ENCODE assay signal across 22 mouse cellular contexts in genomic region chr1:170501556-170501955, GRCm38 (mm10).
DNase-seq lines count a peak whose midpoint lies in the region; ATAC-seq and TF ChIP-seq lines count a peak whose summit lies in the region.
"Had no signal": no experiment of that assay in that cellular context is flagged by ENCODE, and none has a peak within 500 bp of the region (broad histone marks: within the 10 kb centered on the region; RNA-seq: fewer than 3 reads in every experiment).

No protein-coding gene starts in this region.

- TF ChIP-seq CTCF in midbrain, postnatal 0 days (IDR thresholded peaks at IDR 0.05), result no peak
- no peak for TF ChIP-seq CTCF in hindbrain, postnatal 0 days (IDR thresholded peaks at IDR 0.05; ENCODE audit: low read depth)

- H3K27me3 ChIP-seq in midbrain, embryonic 11.5 days (ENCODE audit: control insufficient read depth, insufficient read depth, low read length), result no peaks in the 10 kb centered on the region
- H3K27me3 ChIP-seq in midbrain, postnatal 0 days (ENCODE audit: insufficient read depth, low read length), result no peaks in the 10 kb centered on the region
- H3K27me3 ChIP-seq in heart, embryonic 16.5 days (ENCODE audit: control insufficient read depth, insufficient read depth, low read length), result no peaks in the 10 kb centered on the region
- no peaks in the 10 kb centered on the region for H3K27me3 ChIP-seq in hindbrain, postnatal 0 days (ENCODE audit: insufficient read depth, low read length)

- H3K9ac ChIP-seq in midbrain, embryonic 11.5 days (ENCODE audit: low read length), result no peak overlapping the region
- no peak overlapping the region for H3K9ac ChIP-seq in midbrain, postnatal 0 days (replicated peaks; ENCODE audit: low read length, poor library complexity, severe bottlenecking)
- no peak overlapping the region for H3K9ac ChIP-seq in heart, embryonic 16.5 days (ENCODE audit: low read length)
- no peak overlapping the region for H3K9ac ChIP-seq in hindbrain, postnatal 0 days (replicated peaks; ENCODE audit: low read length)
- H3K9ac ChIP-seq: forebrain, postnatal 0 days; midbrain, embryonic 12.5 days had no signal

- DNase-seq in heart, adult 18-20 months, result peak; percentile 29 to 60
- no peak for DNase-seq in heart, postnatal 4 days
- DNase-seq in midbrain, embryonic 11.5 days (ENCODE audit: low spot score, missing footprints), result peak; percentile 56
- DNase-seq in midbrain, postnatal 0 days (ENCODE audit: low spot score), result no peak
- DNase-seq in hindbrain, postnatal 0 days (ENCODE audit: low spot score), result no peak
- DNase-seq in lung, postnatal 4 days, result no peak
- DNase-seq: adrenal gland, postnatal 36 days; cerebellum, adult 9-10 months; forebrain, postnatal 0 days; gastrocnemius, postnatal 25 days; kidney, postnatal 25 days; layer of hippocampus, postnatal 36 days; lung, adult 18-20 months; lung, postnatal 10 days; retina, postnatal 1 day; right cerebral cortex, postnatal 25 days; spleen, adult 18-20 months had no signal

- no peaks in the 10 kb centered on the region for H3K9me3 ChIP-seq in midbrain, embryonic 11.5 days (ENCODE audit: control insufficient read depth, low read length)
- no peaks in the 10 kb centered on the region for H3K9me3 ChIP-seq in midbrain, postnatal 0 days (ENCODE audit: low read length)
- H3K9me3 ChIP-seq in heart, embryonic 16.5 days (replicated peaks; ENCODE audit: control insufficient read depth, low read length), result no peaks in the 10 kb centered on the region
- no peaks in the 10 kb centered on the region for H3K9me3 ChIP-seq in hindbrain, postnatal 0 days (ENCODE audit: low read length)
- H3K9me3 ChIP-seq: hindbrain, embryonic 10.5 days; midbrain, embryonic 12.5 days had no signal

- no peak overlapping the region for H3K4me3 ChIP-seq in midbrain, embryonic 11.5 days (ENCODE audit: low read depth, low read length)
- no peak overlapping the region for H3K4me3 ChIP-seq in midbrain, postnatal 0 days (ENCODE audit: low read depth, low read length)
- H3K4me3 ChIP-seq in heart, embryonic 16.5 days (ENCODE audit: low read length), result no peak overlapping the region
- no peak overlapping the region for H3K4me3 ChIP-seq in hindbrain, postnatal 0 days (ENCODE audit: low read length)
- H3K4me3 ChIP-seq: hindbrain, embryonic 10.5 days; midbrain, embryonic 12.5 days had no signal

- H3K27ac ChIP-seq in midbrain, embryonic 11.5 days (ENCODE audit: low read depth, low read length), result no peak overlapping the region
- no peak overlapping the region for H3K27ac ChIP-seq in midbrain, postnatal 0 days (ENCODE audit: low read depth, low read length)
- 0 out of 2 replicates have a peak overlapping the region, but pooled peaks have one; percentile 5 for H3K27ac ChIP-seq in heart, embryonic 16.5 days (ENCODE audit: low read length)
- H3K27ac ChIP-seq in hindbrain, postnatal 0 days, result no peak overlapping the region
- H3K27ac ChIP-seq: hindbrain, embryonic 10.5 days; midbrain, embryonic 12.5 days had no signal

- no peak overlapping the region for H3K4me2 ChIP-seq in midbrain, embryonic 11.5 days
- H3K4me2 ChIP-seq in midbrain, postnatal 0 days (ENCODE audit: low read depth, low read length, poor library complexity, severe bottlenecking), result no peak overlapping the region
- no peak overlapping the region for H3K4me2 ChIP-seq in heart, embryonic 16.5 days (ENCODE audit: low read depth, low read length)
- no peak overlapping the region for H3K4me2 ChIP-seq in hindbrain, postnatal 0 days (ENCODE audit: low read depth, low read length)
- H3K4me2 ChIP-seq: midbrain, embryonic 12.5 days had no signal

- no peaks in the 10 kb centered on the region for H3K36me3 ChIP-seq in midbrain, embryonic 11.5 days (ENCODE audit: control insufficient read depth, insufficient read depth, low read length)
- H3K36me3 ChIP-seq in midbrain, postnatal 0 days (ENCODE audit: insufficient read depth, low read length), result no peaks in the 10 kb centered on the region
- no peaks in the 10 kb centered on the region for H3K36me3 ChIP-seq in heart, embryonic 16.5 days (ENCODE audit: control insufficient read depth, insufficient read depth)
- no peaks in the 10 kb centered on the region for H3K36me3 ChIP-seq in hindbrain, postnatal 0 days (ENCODE audit: insufficient read depth, low read length)
- H3K36me3 ChIP-seq: hindbrain, embryonic 10.5 days; midbrain, embryonic 12.5 days had no signal

- 81% methylated on average over 7 of the region's 7 CpGs for WGBS in midbrain, embryonic 11.5 days
- 89% methylated on average over 7 of the region's 7 CpGs for WGBS in midbrain, postnatal 0 days
- WGBS in heart, embryonic 16.5 days, result 33% methylated on average over 7 of the region's 7 CpGs
- WGBS in hindbrain, postnatal 0 days, result 86% methylated on average over 7 of the region's 7 CpGs

- ATAC-seq in midbrain, embryonic 11.5 days (ENCODE audit: low FRiP score), result no peak
- no peak for ATAC-seq in midbrain, postnatal 0 days (ENCODE audit: low FRiP score)
- ATAC-seq in heart, embryonic 16.5 days (replicated peaks; ENCODE audit: extremely low read depth, insufficient read depth, low FRiP score), result 0 out of 2 replicates have a peak, but pooled peaks have one; percentile 29
- ATAC-seq in hindbrain, postnatal 0 days, result no peak
- ATAC-seq: forebrain, postnatal 0 days; hindbrain, embryonic 16.5 days; intestine, embryonic 16.5 days had no signal

- H3K4me1 ChIP-seq in midbrain, embryonic 11.5 days (ENCODE audit: control insufficient read depth, insufficient read depth, low read length), result 0 out of 2 replicates have a peak, but pooled peaks cover 7% of the 10 kb centered on the region
- peaks cover 3% of the 10 kb centered on the region; the same call in 1 of the 2 replicates for H3K4me1 ChIP-seq in midbrain, postnatal 0 days (ENCODE audit: insufficient read depth, low read length)
- H3K4me1 ChIP-seq in heart, embryonic 16.5 days (ENCODE audit: control insufficient read depth, insufficient read depth, low read length), result peaks cover 60% of the 10 kb centered on the region
- peaks cover 4% of the 10 kb centered on the region; the same call in 1 of the 2 replicates for H3K4me1 ChIP-seq in hindbrain, postnatal 0 days (ENCODE audit: insufficient read depth, low read length)

Comparison
In these comparisons a context has a peak if more than half of its experiments do, and no peak if none do; other contexts are left out.
1. DNase-seq: peak in heart, adult 18-20 months (2 of 2) and midbrain, embryonic 11.5 days (single experiment); none in heart, postnatal 4 days (single experiment), midbrain, postnatal 0 days (single experiment), hindbrain, postnatal 0 days (single experiment) and lung, postnatal 4 days (0 of 2).